Comparison of ENCODE assay signal across 8 mouse cellular contexts in genomic region chr5:28161938-28162402, GRCm38 (mm10). TPM values are rescaled to one million over a fixed set of nuclear protein-coding genes. Genes with fewer than 3 reads are reported as not detected.
A peak's percentile ranks its signal among the peaks of the same experiment; 100 is the strongest.
DNase-seq lines count a peak whose midpoint lies in the region; ATAC-seq lines count a peak whose summit lies in the region.
"Had no signal": no experiment of that assay in that cellular context is flagged by ENCODE, and none has a peak within 500 bp of the region (broad histone marks: within the 10 kb centered on the region; RNA-seq: fewer than 3 reads in every experiment).

No protein-coding gene starts in this region.

- peaks cover 20% of the 10 kb centered on the region for H3K4me1 ChIP-seq in lung, embryonic 15.5 days
- peaks cover 41% of the 10 kb centered on the region for H3K4me1 ChIP-seq in embryonic facial prominence, embryonic 15.5 days
- peaks cover 38% of the 10 kb centered on the region for H3K4me1 ChIP-seq in midbrain, embryonic 14.5 days (ENCODE audit: control insufficient read depth, insufficient read depth, low read length)

- no peaks in the 10 kb centered on the region for H3K9me3 ChIP-seq in lung, embryonic 15.5 days
- no peaks in the 10 kb centered on the region for H3K9me3 ChIP-seq in embryonic facial prominence, embryonic 15.5 days (replicated peaks)
- no peaks in the 10 kb centered on the region for H3K9me3 ChIP-seq in midbrain, embryonic 14.5 days (ENCODE audit: control insufficient read depth, low read length)

- H3K4me2 ChIP-seq in lung, embryonic 15.5 days: peak overlapping the region; percentile 16; the same call in 1 of the 2 replicates
- no peak overlapping the region for H3K4me2 ChIP-seq in embryonic facial prominence, embryonic 15.5 days (replicated peaks)
- peak overlapping the region; percentile 55 for H3K4me2 ChIP-seq in midbrain, embryonic 14.5 days (ENCODE audit: low read length)

- WGBS in lung, embryonic 15.5 days: 1% methylated on average over 24 of the region's 24 CpGs
- WGBS in embryonic facial prominence, embryonic 15.5 days: 1% methylated on average over 24 of the region's 24 CpGs
- 2% methylated on average over 24 of the region's 24 CpGs for WGBS in midbrain, embryonic 14.5 days

- ATAC-seq in lung, embryonic 15.5 days (ENCODE audit: borderline replicate concordance, extremely low read depth, low FRiP score, low TSS enrichment): no peak
- ATAC-seq in embryonic facial prominence, embryonic 15.5 days (ENCODE audit: insufficient number of reproducible peaks, low FRiP score, low TSS enrichment, low read depth): no peak
- no peak for ATAC-seq in midbrain, embryonic 14.5 days (ENCODE audit: low FRiP score, low TSS enrichment)

- no peak overlapping the region for H3K27ac ChIP-seq in lung, embryonic 15.5 days
- no peak overlapping the region for H3K27ac ChIP-seq in embryonic facial prominence, embryonic 15.5 days (replicated peaks)
- H3K27ac ChIP-seq in midbrain, embryonic 14.5 days (replicated peaks; ENCODE audit: low read depth, low read length): peak overlapping the region; percentile 63

- no peak for DNase-seq in lung, postnatal 25 days (ENCODE audit: low spot score)
- peak; percentile 91 for DNase-seq in cerebellum, adult 9-10 months
- DNase-seq in midbrain, embryonic 14.5 days: peak; percentile 65
- DNase-seq in urinary bladder, postnatal 14 days (ENCODE audit: low spot score): no peak
- no peak for DNase-seq in ovary, postnatal 14 days (ENCODE audit: low spot score)
- DNase-seq: gastrocnemius, postnatal 36 days had no signal

- peaks cover 100% of the 10 kb centered on the region for H3K27me3 ChIP-seq in lung, embryonic 15.5 days
- H3K27me3 ChIP-seq in embryonic facial prominence, embryonic 15.5 days: peaks cover 96% of the 10 kb centered on the region
- H3K27me3 ChIP-seq in midbrain, embryonic 14.5 days (ENCODE audit: control insufficient read depth, insufficient read depth, low read length): peaks cover 53% of the 10 kb centered on the region

- no peak overlapping the region for H3K9ac ChIP-seq in lung, embryonic 15.5 days
- no peak overlapping the region for H3K9ac ChIP-seq in embryonic facial prominence, embryonic 15.5 days
- peak overlapping the region; percentile 61 for H3K9ac ChIP-seq in midbrain, embryonic 14.5 days (replicated peaks; ENCODE audit: low read length)

- no peaks in the 10 kb centered on the region for H3K36me3 ChIP-seq in lung, embryonic 15.5 days
- H3K36me3 ChIP-seq in embryonic facial prominence, embryonic 15.5 days: no peaks in the 10 kb centered on the region
- no peaks in the 10 kb centered on the region for H3K36me3 ChIP-seq in midbrain, embryonic 14.5 days (ENCODE audit: control insufficient read depth, insufficient read depth, low read length)

- H3K4me3 ChIP-seq in lung, embryonic 15.5 days: no peak overlapping the region
- H3K4me3 ChIP-seq in embryonic facial prominence, embryonic 15.5 days (replicated peaks): peak overlapping the region; percentile 7; the same call in 1 of the 2 replicates
- peak overlapping the region; percentile 25 for H3K4me3 ChIP-seq in midbrain, embryonic 14.5 days (replicated peaks; ENCODE audit: low read depth, low read length)

RNA-seq across cellular contexts. Expression of gene En2, which starts 3.5 kb away (rescaled TPM):
- not detected in 2 replicates for polyA plus RNA-seq in lung, embryonic 15.5 days (2015; fragmentation: Nextera tagmentation; extraction: Ambion mirVana)
- not detected in 2 replicates for polyA plus RNA-seq in embryonic facial prominence, embryonic 15.5 days (2015; fragmentation: Nextera tagmentation; extraction: Ambion mirVana)
- 3.8 TPM in 2 replicates for polyA plus RNA-seq in midbrain, embryonic 14.5 days (2014; fragmentation: Nextera tagmentation; extraction: Ambion mirVana)

Comparison
In these comparisons a context has a peak if more than half of its experiments do, and no peak if none do; other contexts are left out.
1. DNase-seq: peak in cerebellum, adult 9-10 months (single experiment) and midbrain, embryonic 14.5 days (single experiment); none in lung, postnatal 25 days (single experiment), urinary bladder, postnatal 14 days (single experiment) and ovary, postnatal 14 days (single experiment).